Mouse (Mus musculus): Measurements from ENCODE around the gene Frmd8. TPM values are rescaled to one million over a fixed set of nuclear protein-coding genes. Genes with fewer than 3 reads are reported as not detected.

The Frmd8 gene
- polyA plus RNA-seq, 1 experiment, result 25.3 TPM

GRCm38 (mm10) chr19:5874391-5874968 is 594 bp downstream of the Frmd8 start:
- no peaks in the 10 kb centered on the region for H3K36me3 ChIP-seq (ENCODE audit: control insufficient read depth, insufficient read depth, low read length)
- peak overlapping the region; percentile 95 for H3K4me3 ChIP-seq (ENCODE audit: control insufficient read depth, low read depth, low read length)
- peaks cover 16% of the 10 kb centered on the region for H3K4me1 ChIP-seq (ENCODE audit: control insufficient read depth, insufficient read depth, low read length)
- peak overlapping the region; percentile 78 for H3K27ac ChIP-seq (ENCODE audit: control insufficient read depth, insufficient read depth, low read depth, low read length)
- no peaks in the 10 kb centered on the region for H3K27me3 ChIP-seq (ENCODE audit: control insufficient read depth, insufficient read depth, low read length)
- TF ChIP-seq POLR2A (IDR thresholded peaks at IDR 0.05; ENCODE audit: control insufficient read depth, low read depth, low read length) (no peak), CTCF (IDR thresholded peaks at IDR 0.05; ENCODE audit: control insufficient read depth, insufficient read depth, insufficient replicate concordance, low read depth, low read length) (no peak)

- H3K36me3 ChIP-seq (ENCODE audit: control insufficient read depth, insufficient read depth, low read length), result no peaks in the 10 kb centered on the region
- H3K4me1 ChIP-seq (ENCODE audit: control insufficient read depth, insufficient read depth, low read length), result peaks cover 13% of the 10 kb centered on the region
- H3K27ac ChIP-seq (ENCODE audit: control insufficient read depth, insufficient read depth, low read depth, low read length), result no peak overlapping the region
- H3K4me3 ChIP-seq (ENCODE audit: control insufficient read depth, low read depth, low read length), result no peak overlapping the region
- H3K27me3 ChIP-seq (ENCODE audit: control insufficient read depth, insufficient read depth, low read length), result no peaks in the 10 kb centered on the region
- TF ChIP-seq CTCF (IDR thresholded peaks at IDR 0.05; ENCODE audit: control insufficient read depth, insufficient read depth, insufficient replicate concordance, low read depth, low read length), result no peak
- TF ChIP-seq POLR2A (IDR thresholded peaks at IDR 0.05; ENCODE audit: control insufficient read depth, low read depth, low read length), result no peak
Measured at GRCm38 (mm10) chr19:5872931-5873556, 2.0 kb downstream of the Frmd8 start.

DNA sequence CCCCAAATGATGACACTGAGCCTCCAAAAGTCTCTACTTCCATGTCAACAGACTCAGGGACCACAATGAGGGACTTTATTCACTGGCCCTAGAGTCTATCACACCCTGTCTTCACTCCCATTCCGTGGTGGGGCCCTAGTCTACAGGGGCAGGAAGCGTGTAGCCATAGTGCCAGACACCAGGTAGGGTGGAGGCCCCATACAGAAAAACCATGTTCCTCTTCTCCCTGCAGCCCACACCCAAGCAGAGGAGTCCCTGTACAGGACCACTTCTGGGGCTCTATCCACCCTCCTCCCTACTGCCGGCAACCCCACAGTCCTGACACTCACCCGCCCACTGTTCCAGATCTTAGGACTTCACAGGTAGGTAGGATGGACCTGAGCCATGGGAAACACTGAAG is 2.5 kb downstream of the Frmd8 start:
- no peaks in the 10 kb centered on the region for H3K27me3 ChIP-seq (ENCODE audit: control insufficient read depth, insufficient read depth, low read length)
- H3K4me1 ChIP-seq (ENCODE audit: control insufficient read depth, insufficient read depth, low read length), result peaks cover 10% of the 10 kb centered on the region
- no peaks in the 10 kb centered on the region for H3K36me3 ChIP-seq (ENCODE audit: control insufficient read depth, insufficient read depth, low read length)
- H3K4me3 ChIP-seq (ENCODE audit: control insufficient read depth, low read depth, low read length), result no peak overlapping the region
- H3K27ac ChIP-seq (ENCODE audit: control insufficient read depth, insufficient read depth, low read depth, low read length), result no peak overlapping the region
- TF ChIP-seq POLR2A (IDR thresholded peaks at IDR 0.05; ENCODE audit: control insufficient read depth, low read depth, low read length) (no peak), CTCF (IDR thresholded peaks at IDR 0.05; ENCODE audit: control insufficient read depth, insufficient read depth, insufficient replicate concordance, low read depth, low read length) (no peak)

- H3K4me3 ChIP-seq (ENCODE audit: control insufficient read depth, low read depth, low read length), result no peak overlapping the region
Measured at GRCm38 (mm10) chr19:5871683-5872082, 3.4 kb downstream of the Frmd8 start.

GRCm38 (mm10) chr19:5871273-5871672 is 3.8 kb downstream of the Frmd8 start:
- H3K36me3 ChIP-seq (ENCODE audit: control insufficient read depth, insufficient read depth, low read length), result no peaks in the 10 kb centered on the region
- no peak overlapping the region for H3K27ac ChIP-seq (ENCODE audit: control insufficient read depth, insufficient read depth, low read depth, low read length)
- no peak for TF ChIP-seq POLR2A (IDR thresholded peaks at IDR 0.05; ENCODE audit: control insufficient read depth, low read depth, low read length)
- no peaks in the 10 kb centered on the region for H3K27me3 ChIP-seq (ENCODE audit: control insufficient read depth, insufficient read depth, low read length)
- no peak overlapping the region for H3K4me3 ChIP-seq (ENCODE audit: control insufficient read depth, low read depth, low read length)
- H3K4me1 ChIP-seq (ENCODE audit: control insufficient read depth, insufficient read depth, low read length), result peaks cover 7% of the 10 kb centered on the region

More at GRCm38 (mm10) chr19:5871683-5872082, 3.4 kb downstream of the Frmd8 start:
- no peak overlapping the region for H3K27ac ChIP-seq (ENCODE audit: control insufficient read depth, insufficient read depth, low read depth, low read length)
- H3K4me1 ChIP-seq (ENCODE audit: control insufficient read depth, insufficient read depth, low read length), result peaks cover 7% of the 10 kb centered on the region
- no peaks in the 10 kb centered on the region for H3K27me3 ChIP-seq (ENCODE audit: control insufficient read depth, insufficient read depth, low read length)
- TF ChIP-seq POLR2A (IDR thresholded peaks at IDR 0.05; ENCODE audit: control insufficient read depth, low read depth, low read length), result no peak
- TF ChIP-seq CTCF (IDR thresholded peaks at IDR 0.05; ENCODE audit: control insufficient read depth, insufficient read depth, insufficient replicate concordance, low read depth, low read length), result no peak
- H3K36me3 ChIP-seq (ENCODE audit: control insufficient read depth, insufficient read depth, low read length), result no peaks in the 10 kb centered on the region

GRCm38 (mm10) chr19:5868096-5868495 is 7.0 kb downstream of the Frmd8 start:
- peaks cover 3% of the 10 kb centered on the region for H3K36me3 ChIP-seq (ENCODE audit: control insufficient read depth, insufficient read depth, low read length)
- no peak overlapping the region for H3K27ac ChIP-seq (ENCODE audit: control insufficient read depth, insufficient read depth, low read depth, low read length)
- no peaks in the 10 kb centered on the region; the same call in 1 of the 2 replicates for H3K4me1 ChIP-seq (ENCODE audit: control insufficient read depth, insufficient read depth, low read length)
- no peak overlapping the region for H3K4me3 ChIP-seq (ENCODE audit: control insufficient read depth, low read depth, low read length)
- no peaks in the 10 kb centered on the region for H3K27me3 ChIP-seq (ENCODE audit: control insufficient read depth, insufficient read depth, low read length)
- peak; percentile 13; the same call in 1 of the 2 replicates for TF ChIP-seq CTCF (IDR thresholded peaks at IDR 0.05; ENCODE audit: control insufficient read depth, insufficient read depth, insufficient replicate concordance, low read depth, low read length)
- no peak for TF ChIP-seq POLR2A (IDR thresholded peaks at IDR 0.05; ENCODE audit: control insufficient read depth, low read depth, low read length)

DNA sequence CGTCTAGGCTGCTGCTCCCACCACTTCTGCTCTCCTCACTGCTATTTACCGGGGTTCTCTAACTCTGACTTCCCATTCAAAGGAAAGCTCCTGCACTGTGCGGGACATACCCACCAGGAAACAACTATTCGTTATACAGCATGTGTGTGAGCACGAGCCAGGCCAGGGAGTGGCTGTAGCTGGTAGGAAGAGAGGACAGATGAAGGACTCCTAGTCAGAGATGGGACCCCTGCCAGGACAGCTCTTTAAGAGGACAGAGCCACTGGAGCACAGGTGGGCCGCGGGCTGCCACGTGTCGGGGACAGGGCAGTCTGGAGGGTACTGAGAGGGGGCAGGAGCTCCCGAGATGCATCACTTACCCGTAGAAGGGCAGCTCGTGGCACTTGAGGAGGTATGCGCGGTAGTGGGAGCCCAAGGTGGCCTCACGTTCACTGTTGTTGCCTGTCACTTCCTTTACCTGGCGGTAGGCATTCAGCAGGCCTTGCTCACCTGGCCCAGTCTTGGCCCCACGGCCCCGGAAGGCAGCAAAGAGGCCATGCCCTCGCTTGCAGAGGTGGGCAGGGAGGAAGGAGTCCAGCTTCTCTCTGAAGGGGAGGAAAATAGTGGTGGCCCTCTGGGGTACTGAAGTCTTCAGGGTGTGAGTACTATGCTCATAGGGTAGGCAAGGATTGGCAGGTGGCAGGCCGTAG is 10.2 kb downstream of the Frmd8 start:
- Histone ChIP-seq H3K27me3 (ENCODE audit: control insufficient read depth, insufficient read depth, low read length) (no peaks in the 10 kb centered on the region), H3K27ac (ENCODE audit: control insufficient read depth, insufficient read depth, low read depth, low read length) (no peak overlapping the region), H3K4me3 (ENCODE audit: control insufficient read depth, low read depth, low read length) (no peak overlapping the region), H3K4me1 (ENCODE audit: control insufficient read depth, insufficient read depth, low read length) (no peaks in the 10 kb centered on the region; the same call in 1 of the 2 replicates), H3K36me3 (ENCODE audit: control insufficient read depth, insufficient read depth, low read length) (peaks cover 3% of the 10 kb centered on the region)
- no peak for TF ChIP-seq CTCF (IDR thresholded peaks at IDR 0.05; ENCODE audit: control insufficient read depth, insufficient read depth, insufficient replicate concordance, low read depth, low read length)
- TF ChIP-seq POLR2A (IDR thresholded peaks at IDR 0.05; ENCODE audit: control insufficient read depth, low read depth, low read length), result no peak

All from testis, adult 2 months (tissue).